Mouse (Mus musculus): ENCODE results near the gene Slf2.

DNA sequence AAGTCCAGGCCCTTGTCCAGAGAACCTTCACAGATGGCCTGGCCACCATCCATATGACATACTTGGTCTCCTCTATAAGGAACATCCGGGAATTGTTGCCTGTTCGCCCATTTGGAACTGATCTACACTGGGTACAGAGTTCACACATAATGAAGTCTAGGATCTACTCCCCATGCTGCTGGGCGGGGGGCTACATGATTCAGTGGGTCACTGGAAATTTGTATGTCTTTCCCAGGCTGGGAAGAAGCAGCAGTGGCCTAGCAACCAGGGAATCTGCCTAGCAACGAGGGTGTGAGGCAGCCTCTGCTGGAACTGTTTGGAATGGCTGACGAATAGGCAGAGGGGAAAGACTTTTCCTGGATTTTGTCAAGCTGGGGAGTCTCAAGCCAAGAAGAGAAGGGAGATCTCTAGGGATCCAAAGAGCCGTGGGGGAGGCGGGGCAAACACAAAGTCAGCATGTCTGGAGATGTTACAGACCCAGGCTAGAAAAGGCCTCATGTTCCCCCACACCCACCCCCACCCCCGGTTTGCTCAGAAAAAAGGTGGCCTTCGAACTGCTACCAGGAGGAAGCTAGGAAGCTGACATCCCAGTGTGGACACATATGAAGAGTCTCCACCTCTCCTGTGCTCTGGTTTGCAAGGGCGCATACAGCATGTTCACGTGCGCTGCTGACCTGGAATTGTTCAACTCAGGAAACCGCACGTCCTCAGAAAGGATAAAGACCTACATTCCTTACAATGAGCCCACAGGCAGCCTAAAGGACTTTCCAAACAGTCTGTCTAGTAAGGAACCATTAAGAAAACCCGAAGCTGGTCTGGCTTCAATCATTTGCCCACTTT lies 22.9 kb upstream of the Slf2 start:
- no peak for TF ChIP-seq POLR2A (IDR thresholded peaks at IDR 0.05; ENCODE audit: insufficient read depth, low read length)
- no peak for TF ChIP-seq CTCF (IDR thresholded peaks at IDR 0.05; ENCODE audit: low read depth, low read length)
